Mouse (Mus musculus): ENCODE measurements around the gene Zc3hav1l.

The Zc3hav1l gene

DNA sequence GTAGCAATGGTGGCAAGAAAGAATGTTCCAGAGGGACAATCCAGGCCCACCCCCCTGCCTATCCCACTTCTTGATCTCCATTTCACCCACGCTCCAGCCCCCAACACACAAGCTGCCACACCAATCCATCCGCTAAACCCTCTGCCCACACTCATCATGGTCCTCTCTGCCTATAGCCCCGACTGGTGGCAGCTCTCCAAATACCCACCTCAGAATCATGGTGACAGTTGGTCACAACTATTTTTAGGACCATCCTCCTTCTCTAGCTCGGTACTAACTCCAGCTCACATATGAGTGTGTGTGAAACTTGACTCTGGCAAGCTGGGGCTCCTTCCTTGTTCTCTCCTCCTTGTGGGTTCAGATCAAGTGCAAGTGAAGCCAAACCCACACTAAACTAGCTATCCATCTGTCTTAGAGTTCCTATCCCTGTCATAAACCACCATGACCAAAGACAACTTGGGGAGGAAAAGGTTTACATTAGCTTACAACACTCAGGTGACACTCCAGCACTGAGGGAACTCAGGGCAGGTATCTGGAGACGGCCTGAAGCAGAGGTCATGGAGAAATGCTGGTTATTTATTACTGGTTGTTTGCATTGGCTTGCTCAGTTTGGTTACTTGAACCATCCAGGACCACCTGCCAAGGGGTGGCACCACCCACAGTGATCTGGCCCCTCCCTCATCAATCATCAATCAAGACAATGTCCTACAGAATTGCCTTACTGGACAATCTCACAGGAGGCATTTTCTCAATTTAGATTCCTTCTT is 35.5 kb downstream of the Zc3hav1l start:
- DNase-seq: no peak

- DNase-seq: peak in 1 of 2 experiments; percentile 52
These were observed 37.2 kb downstream of the Zc3hav1l start for GRCm38 (mm10) chr6:38261877-38262276.

DNA sequence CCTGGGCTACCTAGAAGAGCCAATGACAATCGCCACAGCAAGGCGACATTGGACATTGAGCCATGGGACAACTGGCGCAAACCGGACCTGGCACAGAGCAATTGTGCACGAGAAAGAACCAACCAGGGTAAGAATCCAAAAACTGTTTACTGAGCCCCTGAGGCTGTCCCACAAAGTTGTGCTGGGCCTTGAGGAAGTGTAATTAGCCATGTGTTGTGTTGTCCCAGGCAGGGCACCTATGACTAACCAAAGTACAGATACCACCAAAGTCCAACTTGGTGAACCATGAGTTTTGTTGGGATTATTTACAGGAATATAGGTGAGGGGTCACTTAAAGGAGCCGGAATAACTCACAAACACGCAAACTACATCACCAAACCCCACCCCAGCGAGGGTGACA is 41.6 kb downstream of the Zc3hav1l start:
- DNase-seq: peak; percentile 66 to 80

- DNase-seq: no peak
These were observed 42.3 kb downstream of the Zc3hav1l start for GRCm38 (mm10) chr6:38256793-38257192.

DNA sequence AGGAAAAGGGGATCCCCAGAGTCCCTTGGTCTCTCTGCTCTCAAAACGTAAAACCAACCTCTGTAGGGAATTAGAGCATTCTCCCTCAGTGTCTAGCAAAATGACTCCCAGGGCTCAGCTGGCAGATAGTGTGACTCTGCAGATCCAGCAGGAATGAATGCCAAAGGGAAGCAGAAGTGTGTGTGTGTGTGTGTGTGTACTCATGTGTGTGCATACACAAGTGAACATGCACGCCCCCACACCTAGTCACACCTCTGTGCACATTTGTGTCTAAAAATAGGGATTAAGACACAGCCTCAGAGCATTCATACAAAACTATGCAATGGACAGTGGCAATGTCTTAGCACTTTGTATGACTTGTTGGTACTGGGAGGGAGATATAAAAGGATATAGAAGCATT is 43.3 kb downstream of the Zc3hav1l start:
- DNase-seq: no peak

- peak; percentile 83 to 92 for DNase-seq
These were observed 45.1 kb downstream of the Zc3hav1l start, which contains the start of gene D630045J12Rik for GRCm38 (mm10) chr6:38253736-38254641. TSS of gene D630045J12Rik (minus strand) at chr6:38254009.

DNA sequence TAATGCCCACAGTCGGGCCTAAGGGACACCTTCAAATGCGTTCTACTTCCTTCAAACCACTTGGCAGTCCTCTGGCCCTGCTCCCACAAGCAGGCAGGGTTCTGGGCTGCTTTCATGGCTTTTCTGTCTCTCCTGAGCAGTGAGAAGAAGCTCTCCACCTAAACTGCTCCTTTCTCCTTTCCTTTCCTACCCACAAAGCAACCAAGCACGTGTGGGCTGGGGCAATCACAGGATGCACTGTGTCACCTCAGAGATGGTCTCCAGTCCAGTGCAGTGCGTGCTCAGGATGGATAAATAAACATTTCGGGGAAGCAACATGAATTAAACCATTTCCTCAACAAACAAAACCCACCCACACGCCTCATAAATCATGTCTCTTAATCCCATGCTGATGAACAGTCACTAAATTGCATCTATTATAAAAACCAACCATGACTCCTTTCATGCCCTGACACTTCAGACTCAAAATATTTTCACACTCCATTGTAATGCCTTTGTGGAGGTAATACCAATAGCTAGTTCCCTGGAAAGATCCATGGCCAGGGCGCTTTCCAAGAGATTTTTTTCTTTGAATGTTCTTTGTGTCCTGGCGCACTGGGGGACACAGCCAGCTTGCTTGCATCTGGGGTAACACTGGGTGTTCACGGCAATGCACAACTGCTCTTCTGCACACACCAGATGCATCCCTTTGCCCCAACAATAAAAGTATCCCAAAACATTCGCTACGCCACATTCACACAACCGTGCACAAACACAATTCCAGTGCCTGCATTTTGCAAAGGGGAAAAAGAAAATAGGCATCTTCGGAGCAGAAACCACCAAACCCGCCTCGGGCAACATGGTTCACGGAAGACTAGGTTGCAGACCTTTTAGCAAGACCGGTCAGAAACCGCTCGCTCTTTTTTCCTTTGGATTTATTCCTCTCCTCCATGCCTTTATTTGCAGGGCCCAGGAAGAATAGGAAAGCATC is 46.0 kb downstream of the Zc3hav1l start:
- DNase-seq: no peak

DNA sequence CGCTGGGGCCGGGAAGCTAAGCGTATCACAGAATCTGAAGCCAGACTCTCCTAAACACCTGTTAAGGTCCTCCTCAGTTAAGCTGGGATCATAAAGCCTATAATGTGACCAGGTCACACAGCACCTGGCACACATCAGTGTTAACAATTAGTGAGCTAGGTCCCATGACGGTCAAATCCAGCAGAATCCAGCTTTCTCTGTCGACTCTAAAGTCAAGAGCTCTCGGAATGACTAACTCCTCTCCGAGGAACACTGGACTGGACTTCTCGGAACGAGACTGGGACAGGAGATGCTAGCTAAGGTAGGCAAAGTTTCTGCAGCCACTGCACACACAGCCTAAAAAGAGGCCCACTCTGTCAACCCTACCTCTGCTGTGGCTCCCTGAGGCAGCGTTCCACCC is 46.9 kb downstream of the Zc3hav1l start:
- DNase-seq: peak; percentile 44 to 53

DNA sequence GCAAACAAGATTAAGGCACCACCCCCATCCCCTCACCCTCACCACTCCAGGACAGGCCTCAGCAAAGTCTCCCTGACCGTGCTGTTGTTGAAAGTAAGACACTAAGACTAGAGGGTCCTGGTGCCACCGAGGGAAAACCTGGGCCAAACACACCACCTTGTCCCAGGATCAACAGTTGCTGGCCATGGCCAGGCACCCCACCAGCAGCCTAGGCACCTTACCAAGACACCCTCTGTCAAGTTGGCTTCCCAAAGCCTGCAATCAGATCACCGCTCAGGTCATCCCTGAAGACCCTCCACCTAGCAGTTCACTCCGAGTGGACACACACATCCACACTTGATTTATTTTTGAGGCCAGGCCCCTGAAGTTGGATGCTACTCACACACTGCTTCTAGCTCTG is 47.6 kb downstream of the Zc3hav1l start:
- DNase-seq: no peak

DNA sequence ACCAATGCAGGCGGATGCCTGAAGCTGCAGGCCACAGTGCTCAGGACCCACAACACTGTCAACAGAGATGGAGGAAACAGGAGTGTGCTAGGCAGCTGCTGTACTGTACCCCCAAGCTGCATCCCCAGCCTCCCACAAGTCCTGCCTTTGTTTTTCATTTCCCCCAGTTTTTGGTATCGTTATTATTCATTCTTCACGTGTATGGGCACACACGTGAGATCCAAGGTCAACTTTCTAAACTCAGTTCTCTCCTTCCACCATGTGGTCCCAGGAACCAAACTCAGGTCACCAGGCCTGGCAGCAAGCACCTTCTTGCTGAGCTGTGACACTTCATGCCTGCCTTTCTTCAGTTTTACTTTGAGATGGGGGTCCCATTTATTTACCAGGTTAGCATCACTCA is 51.7 kb downstream of the Zc3hav1l start:
- DNase-seq: no peak

DNA sequence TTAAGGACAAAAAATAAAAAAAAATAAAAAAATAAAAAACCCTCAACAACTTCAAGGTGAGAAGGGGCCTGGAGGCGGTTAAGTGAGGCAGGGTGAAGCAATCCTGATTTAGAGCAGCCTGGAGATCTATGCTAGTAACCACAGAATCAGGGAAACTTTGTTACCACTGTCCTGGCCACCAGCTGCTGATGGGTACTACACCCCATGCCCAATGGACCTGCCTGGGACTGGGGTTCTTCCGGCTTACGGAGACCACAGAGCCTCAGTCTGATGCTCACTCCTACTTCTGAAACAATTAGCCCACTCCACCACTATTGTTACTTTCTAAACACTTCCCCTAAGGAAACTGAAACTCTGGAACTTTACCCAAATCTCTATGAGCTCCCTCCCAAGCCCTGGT is 54.3 kb downstream of the Zc3hav1l start:
- DNase-seq: no peak

- no peak for DNase-seq
These were observed 54.9 kb downstream of the Zc3hav1l start for GRCm38 (mm10) chr6:38244167-38244566.

- no peak for DNase-seq
These were observed 56.2 kb downstream of the Zc3hav1l start for GRCm38 (mm10) chr6:38242833-38243232.

DNA sequence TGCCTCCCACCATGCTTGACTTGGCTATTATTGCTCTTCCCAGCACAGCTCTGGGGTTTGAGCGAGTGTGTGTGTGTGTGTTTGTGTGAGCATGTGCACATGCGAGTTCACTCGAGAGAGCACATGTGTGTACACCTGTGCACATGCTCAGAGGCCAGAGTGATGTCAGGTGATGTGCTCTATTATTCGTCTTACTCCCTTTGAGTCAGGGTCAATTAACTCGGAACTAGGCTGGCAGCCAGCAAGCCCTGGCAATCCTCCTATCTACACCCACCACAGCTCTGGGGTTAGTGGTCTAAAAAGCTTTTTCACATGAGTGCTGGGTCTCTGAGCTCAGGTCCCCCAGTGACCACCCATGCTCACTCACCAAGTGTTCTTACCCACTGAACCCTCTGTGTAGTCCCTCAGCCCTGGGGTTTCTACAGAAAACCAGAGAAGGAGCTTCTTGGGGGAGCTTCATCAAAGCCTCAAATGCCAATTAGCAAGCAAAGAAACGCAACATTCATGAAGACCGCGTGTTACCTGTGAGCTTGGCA is 56.7 kb downstream of the Zc3hav1l start:
- DNase-seq: peak; percentile 65 to 75

DNA sequence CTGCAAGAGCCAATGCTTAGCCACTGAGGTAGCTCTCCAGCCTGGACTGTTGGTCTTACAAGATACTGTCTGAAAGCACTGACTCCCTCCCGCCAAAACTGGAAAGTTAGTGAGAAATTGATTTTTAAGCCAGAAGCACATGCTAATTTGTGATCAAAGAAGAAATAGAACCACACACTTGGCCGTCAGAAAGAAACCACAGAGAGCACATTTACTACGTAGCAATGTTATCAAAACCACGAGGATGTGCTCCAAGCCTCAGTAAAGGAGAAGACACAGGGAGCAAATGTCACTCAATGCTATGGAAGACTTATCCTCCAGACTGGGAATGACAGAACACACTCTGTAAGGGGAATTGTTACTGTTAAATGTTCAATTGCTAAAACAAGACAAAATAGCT is 57.6 kb downstream of the Zc3hav1l start:
- DNase-seq: no peak

DNA sequence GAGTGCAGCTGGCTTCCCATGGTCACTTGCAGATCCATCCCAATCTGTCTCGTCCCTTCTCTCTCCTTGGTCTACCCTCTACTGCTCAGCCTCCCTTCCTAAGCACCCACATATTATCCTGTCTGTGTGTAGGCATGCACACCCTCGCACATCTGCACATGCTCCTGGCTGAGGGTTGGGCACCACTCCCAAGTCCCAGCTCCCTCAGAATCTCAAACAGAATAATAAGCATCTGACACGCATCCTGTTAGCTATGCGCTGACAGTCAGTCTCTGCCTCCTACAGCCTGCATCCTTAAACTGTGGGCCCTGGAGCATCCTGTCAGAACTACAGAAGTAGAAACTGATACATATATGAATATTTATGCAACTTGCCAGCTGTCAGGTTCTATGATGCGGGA is 58.4 kb downstream of the Zc3hav1l start:
- no peak for DNase-seq

DNA sequence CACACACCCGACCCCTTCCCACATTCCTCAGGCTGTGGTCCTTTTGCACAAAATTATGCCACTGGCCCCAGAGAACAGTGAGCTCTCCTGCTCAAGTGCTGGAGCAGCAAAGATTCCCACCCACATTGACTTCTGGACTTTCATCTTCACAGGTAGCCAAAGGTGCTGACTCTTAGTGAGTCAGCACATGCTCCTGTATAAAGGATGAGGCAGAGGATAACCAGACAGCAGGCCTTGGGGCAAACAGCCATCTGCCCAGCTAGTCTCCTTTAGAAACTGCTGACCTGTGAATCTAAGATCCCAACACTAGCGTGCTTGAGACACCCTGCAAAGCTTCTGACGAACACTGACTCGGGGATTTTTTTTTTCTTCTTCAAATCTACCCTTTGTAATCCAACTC is 60.7 kb downstream of the Zc3hav1l start:
- peak; percentile 79 to 90 for DNase-seq

Measured in kidney, postnatal 36 days (tissue).